Mouse (Mus musculus): Measurements from ENCODE around the gene Cfap99. TPM values are rescaled to one million over a fixed set of nuclear protein-coding genes. Genes with fewer than 3 reads are reported as not detected.

Cfap99 gene
- polyA plus RNA-seq, 1 experiment = 0.19 TPM

DNA sequence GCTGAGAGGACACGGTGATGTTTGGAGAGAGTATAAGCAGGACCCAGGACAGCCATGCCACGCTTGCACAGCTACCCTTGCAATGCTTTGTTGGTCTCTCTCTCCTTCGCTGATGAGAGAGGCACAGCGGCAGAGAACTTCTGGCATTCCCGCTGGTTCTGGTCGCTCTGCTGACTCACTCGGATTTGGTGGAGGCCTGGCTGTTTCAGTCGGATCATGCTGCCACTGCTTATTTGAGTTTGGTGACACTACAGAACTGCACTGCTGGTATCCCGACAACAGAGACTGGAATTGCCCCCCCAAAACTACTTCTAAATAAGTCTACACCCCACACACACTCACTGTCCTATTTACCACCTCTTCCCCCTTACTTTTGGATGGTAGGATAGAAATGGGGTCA lies 9.2 kb upstream of the Cfap99 start:
- DNase-seq (ENCODE audit: low read depth) = no peak
- TF ChIP-seq POLR2A (IDR thresholded peaks at IDR 0.05; ENCODE audit: borderline replicate concordance, extremely low read depth, insufficient read depth, insufficient read length, poor library complexity, severe bottlenecking) (no peak), CTCF (IDR thresholded peaks at IDR 0.05; ENCODE audit: borderline replicate concordance, extremely low read depth, insufficient read depth, insufficient read length) (no peak)

DNA sequence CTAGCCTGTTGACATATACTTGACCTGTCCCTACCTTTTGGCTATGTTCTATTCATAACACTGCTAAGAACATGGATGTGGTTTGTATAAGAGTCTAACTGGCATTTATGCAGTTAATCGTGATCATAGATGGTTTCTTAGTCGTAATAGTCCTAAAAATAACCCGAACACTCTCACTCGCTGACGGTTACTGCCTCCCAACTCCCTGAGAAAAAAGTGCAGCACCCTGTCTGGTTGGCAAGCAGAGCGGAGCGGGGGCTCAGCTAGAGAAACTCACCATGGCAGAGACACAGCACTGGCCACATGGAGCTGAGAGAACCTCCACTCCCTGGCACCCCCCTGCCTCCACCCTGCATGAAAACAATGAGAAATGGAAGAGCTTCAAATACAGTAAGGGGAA lies 7.4 kb upstream of the Cfap99 start:
- no peak for TF ChIP-seq CTCF (IDR thresholded peaks at IDR 0.05; ENCODE audit: borderline replicate concordance, extremely low read depth, insufficient read depth, insufficient read length)
- TF ChIP-seq POLR2A (IDR thresholded peaks at IDR 0.05; ENCODE audit: borderline replicate concordance, extremely low read depth, insufficient read depth, insufficient read length, poor library complexity, severe bottlenecking) = no peak
- DNase-seq (ENCODE audit: low read depth) = no peak

DNA sequence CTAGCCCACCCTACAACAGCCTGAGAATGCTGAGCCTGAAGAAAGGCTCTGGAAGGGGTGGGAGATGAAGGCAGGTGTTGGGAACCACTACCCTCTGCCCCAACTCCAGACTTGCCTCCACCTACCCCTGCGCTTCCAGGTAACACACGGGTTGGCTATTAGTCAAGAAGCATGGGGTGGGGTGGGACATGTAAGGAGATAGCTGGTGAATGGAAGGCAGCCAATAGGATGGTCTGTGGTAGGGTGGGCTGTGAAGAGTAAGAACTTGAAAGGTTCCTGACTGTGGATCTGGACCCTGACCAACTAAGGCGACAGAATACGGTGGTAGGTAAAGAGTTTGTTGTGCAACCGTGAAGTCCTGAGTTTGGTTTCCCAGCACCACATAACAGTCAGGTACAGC lies 5.0 kb upstream of the Cfap99 start:
- TF ChIP-seq CTCF (IDR thresholded peaks at IDR 0.05; ENCODE audit: borderline replicate concordance, extremely low read depth, insufficient read depth, insufficient read length) = no peak
- TF ChIP-seq POLR2A (IDR thresholded peaks at IDR 0.05; ENCODE audit: borderline replicate concordance, extremely low read depth, insufficient read depth, insufficient read length, poor library complexity, severe bottlenecking) = no peak
- DNase-seq (ENCODE audit: low read depth) = no peak

DNA sequence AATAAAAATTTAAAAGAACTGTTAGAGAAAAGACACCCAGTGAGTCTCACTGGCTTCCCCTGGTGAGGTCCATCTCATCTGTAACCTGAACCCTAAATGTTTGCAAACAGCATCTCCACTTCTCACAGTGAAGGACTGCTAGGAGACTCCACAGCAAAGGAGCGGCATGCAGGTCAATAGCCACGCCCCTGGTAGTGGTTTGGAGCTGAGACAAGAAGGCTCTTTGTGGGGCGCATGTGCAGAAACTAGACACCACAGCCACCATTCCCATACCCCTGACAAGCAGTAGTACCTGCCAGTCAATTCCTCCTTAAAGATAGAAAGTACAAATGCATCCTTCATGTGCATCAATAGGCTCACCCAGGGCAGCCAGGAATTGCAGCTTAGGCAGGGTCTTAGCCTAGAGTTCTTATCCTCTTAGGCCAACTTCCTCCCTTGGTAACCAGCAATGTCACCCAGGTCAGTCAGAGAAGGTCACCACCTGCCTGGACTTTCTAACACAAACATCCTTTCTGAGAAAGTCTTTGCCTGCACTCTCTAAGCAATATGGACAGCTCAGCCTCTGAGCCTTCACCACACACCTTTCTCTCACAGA lies 4.1 kb upstream of the Cfap99 start:
- TF ChIP-seq POLR2A (IDR thresholded peaks at IDR 0.05; ENCODE audit: borderline replicate concordance, extremely low read depth, insufficient read depth, insufficient read length, poor library complexity, severe bottlenecking) = no peak
- TF ChIP-seq CTCF (IDR thresholded peaks at IDR 0.05; ENCODE audit: borderline replicate concordance, extremely low read depth, insufficient read depth, insufficient read length) = no peak
- no peak for DNase-seq (ENCODE audit: low read depth)

DNA sequence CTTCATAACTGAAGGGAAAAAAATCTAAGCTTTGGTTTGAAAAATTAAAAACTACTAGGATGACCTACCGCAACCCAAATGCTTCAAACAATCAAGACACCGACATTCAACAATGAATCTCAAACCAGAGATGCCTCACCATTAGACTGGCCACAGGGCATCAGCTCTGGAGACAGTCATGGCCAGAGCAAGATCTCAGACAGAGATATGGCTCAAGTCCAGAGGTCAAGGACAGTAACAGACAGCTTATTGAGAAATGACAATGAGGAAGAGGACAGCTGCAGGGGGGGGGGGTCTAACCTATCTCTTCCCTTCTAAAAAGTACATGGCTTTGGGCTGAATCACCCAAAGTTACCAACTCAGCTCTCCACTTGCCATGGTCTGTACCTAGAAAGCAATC lies 3.1 kb upstream of the Cfap99 start:
- DNase-seq (ENCODE audit: low read depth) = no peak
- TF ChIP-seq CTCF (IDR thresholded peaks at IDR 0.05; ENCODE audit: borderline replicate concordance, extremely low read depth, insufficient read depth, insufficient read length) (no peak), POLR2A (IDR thresholded peaks at IDR 0.05; ENCODE audit: borderline replicate concordance, extremely low read depth, insufficient read depth, insufficient read length, poor library complexity, severe bottlenecking) (no peak)

DNA sequence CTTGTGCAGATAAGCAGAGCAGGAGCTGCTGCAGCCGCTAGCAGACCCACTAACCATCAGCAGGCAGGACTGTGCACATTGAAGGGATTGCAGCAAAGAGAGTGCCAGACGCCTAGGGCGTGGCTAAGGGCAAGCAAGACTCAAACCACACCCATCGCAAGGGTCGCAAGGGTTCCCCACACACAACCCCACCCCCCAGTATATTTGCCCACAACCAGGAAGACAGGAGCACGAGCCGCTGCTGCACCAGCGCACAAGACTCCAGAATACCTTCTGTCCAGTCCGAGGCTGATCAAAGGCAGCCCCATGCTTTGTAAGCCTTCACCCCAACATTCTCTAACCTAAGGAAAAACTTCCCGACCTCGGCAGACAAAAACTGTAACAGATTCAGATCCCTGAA lies 1.9 kb upstream of the Cfap99 start:
- TF ChIP-seq CTCF (IDR thresholded peaks at IDR 0.05; ENCODE audit: borderline replicate concordance, extremely low read depth, insufficient read depth, insufficient read length) (no peak), POLR2A (IDR thresholded peaks at IDR 0.05; ENCODE audit: borderline replicate concordance, extremely low read depth, insufficient read depth, insufficient read length, poor library complexity, severe bottlenecking) (no peak)
- DNase-seq (ENCODE audit: low read depth) = no peak

DNA sequence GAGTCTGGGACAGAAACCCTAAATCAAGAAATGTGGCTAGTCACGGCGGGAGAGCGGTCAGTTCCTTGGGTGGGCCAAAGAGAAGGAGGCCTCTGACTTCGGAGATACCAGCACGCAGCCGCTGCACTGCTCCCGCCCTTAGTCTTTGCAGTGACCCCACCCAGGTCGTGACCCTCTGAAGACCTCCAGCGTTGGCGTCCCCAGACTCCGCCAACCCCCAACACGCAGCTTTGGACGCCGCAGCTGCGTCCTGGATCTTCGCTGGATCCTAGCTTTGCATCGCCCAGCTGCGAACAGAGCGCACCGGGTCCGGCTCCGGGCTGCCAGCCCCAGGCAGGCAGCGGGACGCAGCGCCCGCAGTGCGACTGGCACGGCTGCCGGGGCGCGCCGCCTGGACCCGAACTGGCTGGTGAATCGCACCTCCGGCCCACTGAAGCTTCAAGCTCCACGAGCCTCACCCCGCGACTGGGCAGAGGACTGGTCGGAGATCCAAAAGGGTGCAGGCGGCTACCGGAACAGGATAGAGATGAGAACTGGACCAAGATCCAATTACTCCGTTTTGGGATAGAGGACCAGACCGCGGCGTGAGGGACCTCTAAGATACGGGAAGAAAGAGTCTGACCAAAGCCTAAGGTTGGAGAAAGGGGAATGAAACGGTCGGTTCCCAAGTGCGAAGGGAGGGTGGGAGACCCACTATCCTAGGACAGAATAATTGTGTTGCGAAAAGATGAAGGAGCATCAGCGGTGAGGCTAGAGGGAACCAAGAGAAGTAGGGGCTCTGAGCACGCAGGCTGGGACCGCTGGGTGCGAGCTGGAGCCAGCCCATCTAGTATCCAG lies 1.2 kb upstream of the Cfap99 start:
- no peak for DNase-seq (ENCODE audit: low read depth)
- TF ChIP-seq CTCF (IDR thresholded peaks at IDR 0.05; ENCODE audit: borderline replicate concordance, extremely low read depth, insufficient read depth, insufficient read length) = no peak
- TF ChIP-seq POLR2A (IDR thresholded peaks at IDR 0.05; ENCODE audit: borderline replicate concordance, extremely low read depth, insufficient read depth, insufficient read length, poor library complexity, severe bottlenecking) = no peak

DNA sequence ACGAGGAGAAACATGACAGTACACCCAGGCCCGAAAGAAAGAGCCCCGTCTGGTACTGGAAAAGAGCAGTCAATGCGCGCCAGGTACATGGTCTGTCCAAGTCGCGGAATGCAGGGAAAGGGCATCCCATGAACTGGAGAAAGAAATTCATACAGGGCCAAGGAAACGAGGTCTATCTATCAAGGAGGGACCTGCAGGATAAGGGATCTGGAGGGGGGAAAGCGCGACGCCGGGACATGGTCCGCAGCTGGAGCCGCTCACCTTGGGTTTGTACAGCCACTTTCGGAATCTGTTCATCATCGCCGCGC lies 608 bp upstream of the Cfap99 start:
- peak; percentile 40 for DNase-seq (ENCODE audit: low read depth)
- TF ChIP-seq CTCF (IDR thresholded peaks at IDR 0.05; ENCODE audit: borderline replicate concordance, extremely low read depth, insufficient read depth, insufficient read length) (no peak), POLR2A (IDR thresholded peaks at IDR 0.05; ENCODE audit: borderline replicate concordance, extremely low read depth, insufficient read depth, insufficient read length, poor library complexity, severe bottlenecking) (no peak)

DNA sequence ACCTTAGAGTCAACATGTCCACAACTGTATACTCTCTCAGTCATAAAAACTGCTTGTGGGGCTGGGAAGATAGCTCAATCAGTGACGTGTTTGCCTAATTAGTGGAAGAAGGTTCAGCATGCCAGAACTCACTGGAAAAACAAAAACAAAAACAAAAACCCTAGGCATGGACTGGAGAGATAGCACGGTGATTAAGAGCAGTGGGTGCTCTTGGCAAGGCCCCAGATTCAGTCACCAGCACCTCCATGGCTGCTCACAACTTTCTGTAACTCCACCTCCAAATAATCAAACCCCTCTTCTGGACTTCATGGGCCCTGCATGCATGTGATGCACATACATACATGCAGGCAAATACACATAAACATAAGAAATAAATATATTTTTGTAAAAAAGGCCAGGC lies 886 bp downstream of the Cfap99 start:
- TF ChIP-seq CTCF (IDR thresholded peaks at IDR 0.05; ENCODE audit: borderline replicate concordance, extremely low read depth, insufficient read depth, insufficient read length) (no peak), POLR2A (IDR thresholded peaks at IDR 0.05; ENCODE audit: borderline replicate concordance, extremely low read depth, insufficient read depth, insufficient read length, poor library complexity, severe bottlenecking) (no peak)
- no peak for DNase-seq (ENCODE audit: low read depth)

DNA sequence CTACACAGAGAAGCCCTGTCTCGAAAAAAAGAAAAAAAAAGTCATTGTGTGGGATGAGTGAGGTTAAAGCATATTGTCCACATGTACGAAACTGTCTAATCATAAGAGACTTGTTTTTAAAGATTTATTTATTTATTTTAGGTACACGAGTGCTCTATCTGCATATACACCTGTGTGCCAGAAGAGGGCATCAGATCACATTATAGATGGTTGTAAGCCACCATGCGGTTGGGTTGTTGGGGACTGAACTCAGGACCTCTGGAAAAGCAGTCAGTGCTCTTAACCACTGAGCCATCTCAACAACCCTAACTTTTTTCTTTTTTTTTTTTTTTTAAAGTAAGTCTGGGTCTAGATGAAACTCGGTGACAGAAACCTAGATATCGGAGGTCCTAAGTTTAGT lies 5.0 kb downstream of the Cfap99 start:
- no peak for DNase-seq (ENCODE audit: low read depth)
- TF ChIP-seq POLR2A (IDR thresholded peaks at IDR 0.05; ENCODE audit: borderline replicate concordance, extremely low read depth, insufficient read depth, insufficient read length, poor library complexity, severe bottlenecking) = no peak
- no peak for TF ChIP-seq CTCF (IDR thresholded peaks at IDR 0.05; ENCODE audit: borderline replicate concordance, extremely low read depth, insufficient read depth, insufficient read length)

DNA sequence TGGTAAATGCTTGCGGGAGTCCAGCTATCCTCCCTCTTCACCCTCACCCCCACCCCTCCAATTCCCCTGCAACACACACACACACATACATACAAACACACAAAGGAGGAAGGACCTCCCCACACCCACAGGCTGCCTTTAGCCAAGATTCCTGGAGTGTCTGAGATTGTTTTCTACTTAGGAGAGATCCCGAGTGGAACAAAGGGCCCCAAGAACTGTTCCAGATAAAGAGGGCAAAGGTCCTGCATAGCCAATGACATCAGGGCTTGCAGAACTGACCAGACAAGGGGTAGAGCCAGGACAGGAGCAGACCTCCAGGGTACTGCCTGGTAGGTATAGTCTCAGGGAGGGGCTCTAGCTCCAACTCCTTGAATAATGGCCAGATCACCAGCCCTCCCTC lies 6.3 kb downstream of the Cfap99 start:
- TF ChIP-seq CTCF (IDR thresholded peaks at IDR 0.05; ENCODE audit: borderline replicate concordance, extremely low read depth, insufficient read depth, insufficient read length) (no peak), POLR2A (IDR thresholded peaks at IDR 0.05; ENCODE audit: borderline replicate concordance, extremely low read depth, insufficient read depth, insufficient read length, poor library complexity, severe bottlenecking) (no peak)
- DNase-seq (ENCODE audit: low read depth) = no peak

DNA sequence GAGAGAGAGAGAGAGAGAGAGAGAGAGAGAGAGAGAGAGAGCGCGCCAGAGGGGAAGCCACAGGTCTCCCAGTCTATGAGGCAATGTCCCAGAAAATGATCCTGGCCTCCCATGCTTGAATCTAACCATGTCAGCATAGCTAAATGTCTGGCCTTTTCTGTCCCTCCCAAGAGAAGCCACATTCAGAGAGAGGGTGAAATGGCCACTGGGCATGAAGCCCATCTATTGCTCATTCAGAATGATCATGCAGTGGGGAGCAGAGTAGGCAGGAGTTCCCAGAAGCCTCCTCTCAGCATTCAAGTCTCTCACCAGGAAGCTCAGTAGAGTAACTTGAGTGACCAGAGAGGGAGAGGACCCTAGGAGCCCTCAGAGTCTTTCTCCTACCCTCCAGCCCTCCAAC lies 6.7 kb downstream of the Cfap99 start:
- TF ChIP-seq CTCF (IDR thresholded peaks at IDR 0.05; ENCODE audit: borderline replicate concordance, extremely low read depth, insufficient read depth, insufficient read length) = no peak
- TF ChIP-seq POLR2A (IDR thresholded peaks at IDR 0.05; ENCODE audit: borderline replicate concordance, extremely low read depth, insufficient read depth, insufficient read length, poor library complexity, severe bottlenecking) = no peak
- no peak for DNase-seq (ENCODE audit: low read depth)
